In the genomic region with DNA sequence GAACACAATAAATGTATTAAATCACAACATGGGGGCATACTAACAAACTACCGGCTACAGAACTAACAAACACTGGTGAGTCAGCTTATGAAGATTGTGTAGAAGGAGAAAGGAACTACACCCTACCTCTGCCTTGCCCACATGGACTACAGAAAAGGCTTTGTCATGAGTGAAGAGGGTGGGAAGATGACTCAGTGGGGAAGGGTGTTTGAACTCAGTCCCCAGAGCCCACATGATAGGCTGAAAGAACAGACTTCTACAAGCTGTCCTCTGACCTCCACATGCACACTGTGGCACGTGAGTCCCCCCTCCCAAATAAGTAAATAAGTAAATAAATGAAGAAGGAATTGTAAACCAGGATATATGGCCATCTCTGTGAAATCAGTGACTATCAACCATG, we compare ENCODE assay signal across 16 mouse cellular contexts.
"Had no signal": no experiment of that assay in that cellular context is flagged by ENCODE, and none has a peak within 500 bp of the region (broad histone marks: within the 10 kb centered on the region; RNA-seq: fewer than 3 reads in every experiment).

No protein-coding gene starts in this region.

- H3K4me3 ChIP-seq: left cerebral cortex, adult 2 months; liver, embryonic 13.5 days; midbrain, embryonic 12.5 days; midbrain, embryonic 15.5 days; neural tube, embryonic 12.5 days; neural tube, embryonic 15.5 days had no signal

- H3K4me1 ChIP-seq: midbrain, embryonic 12.5 days; midbrain, embryonic 15.5 days; neural tube, embryonic 12.5 days; neural tube, embryonic 15.5 days had no signal

- DNase-seq: kidney, adult 9 months; kidney, postnatal 25 days; layer of hippocampus, postnatal 36 days; liver, embryonic 13.5 days; lung, adult 2 months; right cerebral cortex, adult 18-20 months; right cerebral cortex, postnatal 14 days; right cerebral cortex, postnatal 4 days; thymus, postnatal 36 days had no signal

- H3K4me2 ChIP-seq: liver, embryonic 13.5 days; midbrain, embryonic 12.5 days; midbrain, embryonic 15.5 days; neural tube, embryonic 12.5 days; neural tube, embryonic 15.5 days had no signal

- H3K9me3 ChIP-seq: liver, embryonic 13.5 days; midbrain, embryonic 12.5 days; midbrain, embryonic 15.5 days; neural tube, embryonic 12.5 days; neural tube, embryonic 15.5 days had no signal

- H3K36me3 ChIP-seq: liver, embryonic 13.5 days; midbrain, embryonic 12.5 days; midbrain, embryonic 15.5 days; neural tube, embryonic 12.5 days; neural tube, embryonic 15.5 days had no signal

- ATAC-seq: midbrain, embryonic 15.5 days had no signal

- H3K27me3 ChIP-seq: liver, embryonic 13.5 days; midbrain, embryonic 12.5 days; midbrain, embryonic 15.5 days; neural tube, embryonic 12.5 days; neural tube, embryonic 15.5 days had no signal

- H3K27ac ChIP-seq: kidney, postnatal 0 days; left cerebral cortex, adult 2 months; liver, embryonic 13.5 days; macrophage; midbrain, embryonic 12.5 days; midbrain, embryonic 15.5 days; neural tube, embryonic 12.5 days; neural tube, embryonic 15.5 days had no signal

- H3K9ac ChIP-seq: liver, embryonic 13.5 days; midbrain, embryonic 12.5 days; midbrain, embryonic 15.5 days; neural tube, embryonic 12.5 days; neural tube, embryonic 15.5 days had no signal
